Mouse (Mus musculus) kidney, postnatal 4 days (tissue): ENCODE results near the gene Gtf3c1.

ENCODE experiments used
- DNase-seq, 2 experiments: peaks; one replicate each; pipeline ENCODE4 v3.0.0; 2021; ENCODE audit warnings: mixed read lengths in 2 of 2

The Gtf3c1 gene

DNA sequence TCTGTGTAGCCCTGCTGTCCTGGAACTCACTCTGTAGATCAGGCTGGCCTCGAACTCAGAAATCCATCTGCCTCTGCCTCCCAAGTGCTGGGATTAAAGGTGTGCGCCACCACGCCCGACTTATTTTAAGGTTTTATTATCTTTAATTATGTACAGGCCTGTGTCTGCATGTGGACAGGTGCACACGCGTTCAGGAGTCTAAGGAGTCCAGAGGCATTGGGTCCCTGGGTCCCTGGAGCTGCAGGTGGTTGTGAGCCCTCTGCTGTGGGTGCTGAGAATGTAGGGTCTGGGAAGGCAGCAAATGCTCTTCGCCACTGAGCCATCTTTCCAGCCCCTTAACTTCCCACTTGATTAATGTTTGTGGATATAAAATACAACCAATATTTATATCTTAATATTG lies 92.1 kb downstream of the Gtf3c1 start:
- no peak for DNase-seq

DNA sequence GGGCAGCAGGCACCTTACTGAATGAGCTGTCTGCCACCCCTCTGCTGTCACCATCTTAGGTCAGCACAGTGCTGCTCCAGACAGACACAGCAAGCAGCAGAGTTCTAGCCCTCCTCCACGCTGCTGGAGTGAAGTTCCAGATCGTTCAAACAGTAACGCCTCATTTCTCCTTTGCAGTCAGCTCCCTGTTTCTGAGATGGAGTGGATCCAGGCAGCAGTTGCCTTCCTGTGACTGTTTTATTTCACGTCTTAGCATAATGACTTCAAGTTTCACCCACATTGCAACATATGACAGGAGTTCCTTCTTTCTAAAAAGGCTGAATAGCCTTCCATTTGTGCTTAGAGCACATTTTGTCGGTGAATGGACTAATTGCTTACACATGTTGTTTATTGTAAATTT lies 94.0 kb downstream of the Gtf3c1 start:
- no peak for DNase-seq

DNA sequence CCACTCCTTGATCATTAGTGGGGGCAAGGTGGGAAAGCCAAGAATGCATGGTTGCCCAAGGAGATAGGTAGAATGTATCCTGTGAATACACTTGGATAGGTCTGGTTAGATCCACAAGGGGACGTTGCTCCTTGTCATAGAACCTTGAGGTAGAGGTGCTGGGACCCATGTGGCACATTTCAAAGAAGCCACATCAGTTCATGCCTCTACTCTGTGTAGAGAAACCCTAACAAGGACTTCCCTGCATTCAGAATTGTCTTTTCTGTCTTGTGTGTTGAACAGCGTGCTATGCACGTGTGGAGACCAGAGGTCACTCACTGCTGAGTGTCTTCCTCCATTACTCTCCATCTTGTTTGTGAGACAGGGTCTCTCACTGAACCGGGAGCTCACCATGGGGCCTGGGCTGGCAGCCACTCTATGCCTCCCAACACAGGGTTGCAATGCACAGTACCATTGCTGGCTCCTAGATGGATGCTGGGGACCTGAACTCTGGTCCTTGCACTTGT lies 99.3 kb downstream of the Gtf3c1 start:
- DNase-seq = no peak

DNA sequence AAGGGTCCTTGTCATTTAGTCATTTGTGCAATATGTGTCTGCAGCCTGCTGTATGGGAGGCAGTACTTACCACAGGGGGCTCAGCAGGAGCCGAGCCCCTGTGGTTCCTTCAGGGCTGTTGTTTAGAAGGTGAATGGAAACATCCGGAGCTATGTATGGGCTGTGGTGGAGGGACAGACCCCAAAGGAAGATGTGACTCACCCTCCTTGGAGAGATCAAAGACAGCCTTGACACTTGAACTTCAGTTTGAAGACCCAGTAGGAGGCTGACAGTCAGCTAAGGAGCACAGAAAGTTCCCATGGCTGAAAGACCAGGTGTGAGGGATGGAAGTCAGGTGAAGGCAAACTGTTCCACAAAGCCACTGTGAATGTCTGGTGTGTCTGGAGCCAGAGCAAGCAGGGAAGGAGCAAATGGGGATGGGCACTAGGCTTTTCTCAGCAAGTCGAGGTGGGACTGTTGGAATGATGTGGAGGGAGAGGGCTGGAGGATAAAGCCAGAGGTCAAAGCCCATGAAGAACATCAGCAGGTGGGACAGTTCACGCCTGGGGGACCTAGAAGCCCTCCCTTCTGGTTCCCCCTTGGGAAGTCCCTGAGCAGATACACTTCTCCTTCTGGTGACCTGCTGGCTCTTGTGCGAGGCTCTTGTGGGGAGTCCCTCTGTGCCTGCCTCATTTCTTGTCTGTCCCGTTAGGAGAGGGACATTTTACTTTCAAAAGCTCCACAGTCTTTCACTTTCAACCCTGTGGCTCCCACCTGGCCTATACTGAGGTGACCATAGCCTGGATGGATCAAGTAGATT lies 100.0 kb downstream of the Gtf3c1 start:
- no peak for DNase-seq

DNA sequence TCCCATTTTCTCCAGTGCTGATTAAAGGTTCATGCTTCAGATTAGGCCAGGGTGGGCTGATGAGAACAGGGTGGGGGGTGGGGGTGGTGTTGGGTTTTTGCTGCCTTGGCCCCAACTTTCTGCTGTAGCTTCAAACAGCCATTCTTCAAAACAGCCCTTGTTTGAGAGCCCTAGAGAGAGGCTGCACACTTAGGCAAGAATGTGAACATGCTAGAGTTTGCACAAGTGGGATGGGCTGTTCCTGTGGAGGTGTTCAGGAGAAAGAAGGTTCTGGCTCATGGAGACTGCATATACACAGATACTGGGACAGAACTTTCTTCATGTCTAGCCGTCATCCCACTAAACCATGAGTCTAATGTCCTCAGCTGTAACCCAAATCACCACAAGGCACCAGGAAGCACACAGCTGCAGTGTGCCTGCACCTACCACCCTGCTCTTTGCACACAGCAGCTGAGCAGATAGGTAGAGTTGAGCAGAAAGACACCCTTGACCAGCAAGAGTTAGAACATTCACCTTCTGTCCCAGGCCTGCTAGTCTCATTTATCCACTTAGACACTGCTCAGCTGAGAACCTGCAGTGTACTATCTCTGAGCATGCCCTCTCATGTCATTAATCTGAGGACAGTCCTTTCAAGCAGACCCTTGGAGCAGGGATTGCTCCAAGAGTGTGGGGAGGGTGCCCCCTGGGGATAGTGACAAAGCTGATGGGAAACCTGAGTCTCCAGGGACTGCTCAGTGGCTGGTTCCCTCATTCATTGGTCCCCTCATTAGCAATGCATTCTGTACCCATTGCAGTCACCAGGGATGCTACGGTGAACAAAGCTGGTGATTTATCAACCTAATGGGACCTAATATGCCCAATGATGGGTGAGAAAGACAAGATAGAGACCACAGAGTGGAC lies 101.1 kb downstream of the Gtf3c1 start:
- DNase-seq = no peak

DNA sequence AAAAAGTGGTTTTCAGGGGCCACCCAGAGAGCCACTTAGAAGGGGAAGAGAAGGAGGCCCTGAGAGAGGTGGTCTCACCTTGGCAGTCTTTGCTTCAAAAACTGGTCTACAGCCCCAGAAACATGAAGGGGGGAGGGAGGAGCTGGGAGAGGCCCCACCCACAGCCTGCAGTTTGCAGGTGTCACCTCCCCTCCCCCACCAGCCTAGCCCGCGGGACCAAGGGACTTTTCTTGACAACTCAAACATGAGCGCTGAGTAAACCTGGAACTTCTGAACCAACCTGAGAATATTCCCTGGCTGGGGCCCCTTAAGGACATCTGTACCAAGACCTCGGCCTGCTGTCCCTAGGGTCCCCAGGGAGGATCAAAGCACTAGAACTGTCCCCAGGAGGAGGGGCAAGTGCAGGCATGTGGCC lies 101.8 kb downstream of the Gtf3c1 start:
- no peak for DNase-seq

DNA sequence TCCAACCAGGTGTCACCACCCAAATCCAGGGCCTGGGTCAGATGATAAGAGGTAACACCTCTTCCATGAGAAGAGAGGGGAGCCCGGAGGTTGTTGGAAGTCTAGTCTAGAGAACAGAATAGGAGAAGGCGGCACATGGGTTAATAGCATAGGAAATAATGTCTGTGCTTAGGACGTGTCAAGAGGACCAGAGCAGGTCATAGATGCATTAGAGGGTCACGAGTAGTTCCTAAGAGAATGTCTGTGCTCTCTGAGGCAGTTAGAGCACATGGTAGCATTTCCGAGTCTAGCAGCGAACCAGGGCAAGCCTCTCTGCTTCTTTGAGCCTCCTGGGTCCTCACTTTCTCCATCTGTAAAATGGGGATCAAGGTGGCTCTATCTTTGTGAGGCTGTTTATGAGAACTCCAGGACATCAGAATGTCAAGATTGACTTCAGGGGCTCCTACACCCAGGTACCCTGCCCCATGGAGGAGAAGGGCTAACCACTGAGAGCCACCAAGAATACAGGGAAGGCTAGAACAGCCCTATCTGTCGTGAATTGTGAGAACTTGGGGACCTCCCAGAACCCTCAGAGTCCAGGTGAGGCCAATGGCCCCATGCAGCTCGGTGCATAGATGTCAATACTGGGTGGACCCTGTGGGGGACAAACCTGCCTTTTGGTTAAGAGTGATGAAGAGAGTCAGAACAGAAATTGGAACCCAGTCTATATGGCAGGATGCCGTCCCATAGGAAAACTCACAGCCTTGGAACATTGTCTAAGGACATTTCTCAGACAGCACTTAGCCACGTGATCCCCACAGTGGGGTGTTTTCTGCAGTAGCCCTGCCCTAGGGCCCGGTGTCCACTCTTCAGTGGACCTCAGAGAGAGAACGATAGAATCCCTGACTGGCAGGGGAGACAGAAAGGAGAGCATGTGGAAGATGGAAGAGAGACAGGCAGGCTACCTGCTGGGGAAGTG lies 102.9 kb downstream of the Gtf3c1 start:
- no peak for DNase-seq

DNA sequence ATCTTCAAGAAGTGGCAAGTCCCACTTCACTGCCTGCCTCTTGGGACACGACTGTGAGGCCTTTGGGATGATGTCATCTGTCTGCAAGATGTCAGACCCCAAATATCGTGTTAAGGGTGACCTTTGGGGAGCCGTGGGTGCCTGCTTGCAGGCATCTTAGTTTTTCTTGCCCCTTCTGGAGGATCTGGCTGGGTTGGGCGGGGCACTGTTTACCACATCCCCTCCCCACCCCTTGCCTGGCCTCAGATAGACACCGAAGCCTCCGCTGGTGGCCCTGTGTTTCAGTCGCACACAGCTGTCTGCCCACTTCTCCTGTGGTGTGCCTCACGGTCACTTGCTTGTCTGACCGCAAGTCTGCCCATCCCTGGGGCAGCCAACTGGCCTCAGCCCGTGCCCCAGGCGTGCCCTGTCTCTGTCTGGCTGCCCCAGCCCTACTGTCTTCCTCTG lies 104.4 kb downstream of the Gtf3c1 start, which contains the start of gene Il21r:
Il21r (plus strand) TSS at position 245 of the 447 bp plus-strand sequence.
- peak in 1 of 2 experiments; percentile 14 for DNase-seq

DNA sequence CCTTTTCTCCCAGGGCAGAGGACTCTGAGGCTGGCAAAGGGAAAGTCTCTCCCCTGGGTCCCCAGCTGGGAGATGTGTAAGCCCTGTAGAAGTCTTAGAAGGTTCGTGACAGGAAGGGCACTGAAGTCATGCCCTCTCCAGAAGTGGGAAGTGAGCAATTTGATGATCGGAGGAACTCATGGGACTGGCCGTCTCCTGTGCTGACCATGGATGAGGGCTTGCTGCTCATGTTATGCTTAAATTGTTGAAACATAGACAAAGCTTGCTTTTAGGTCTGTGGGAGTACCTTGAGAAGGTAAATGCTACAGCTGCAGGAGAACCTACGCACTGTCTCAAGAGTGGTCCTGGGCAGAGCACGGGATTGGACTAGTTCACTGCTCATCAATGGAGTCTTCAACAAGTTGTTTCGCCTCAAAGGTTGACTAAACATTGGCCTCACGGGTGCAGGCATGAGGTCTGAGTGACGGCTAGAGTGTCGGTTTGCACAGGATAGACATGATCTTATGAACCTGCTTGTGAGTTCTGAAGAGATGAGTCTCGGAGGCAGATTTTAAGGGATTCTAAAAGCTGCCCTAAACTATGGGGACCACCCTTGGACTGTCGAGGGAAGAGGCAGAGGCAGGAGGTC lies 105.6 kb downstream of the Gtf3c1 start:
- peak in 1 of 2 experiments; percentile 3 for DNase-seq

DNA sequence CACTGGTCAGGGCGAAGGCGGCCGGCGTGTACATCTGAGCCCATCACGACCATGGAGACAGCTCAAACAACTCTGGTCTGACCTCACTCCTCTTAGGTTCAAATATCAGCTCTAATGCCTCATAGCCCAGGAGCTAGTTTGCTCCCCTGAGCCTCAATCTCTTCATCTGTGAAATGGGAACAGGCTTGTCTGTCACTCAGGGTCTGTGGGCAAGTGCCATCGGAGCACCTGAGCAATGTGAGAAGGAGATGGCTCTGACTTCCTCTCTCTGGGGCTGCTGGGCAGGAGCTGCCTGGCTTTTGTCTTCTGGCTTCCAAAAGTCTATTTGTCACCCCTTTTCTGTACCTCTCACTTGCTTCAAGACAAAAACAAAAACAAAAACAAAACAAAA lies 106.3 kb downstream of the Gtf3c1 start:
- DNase-seq = peak; percentile 9 to 20

DNA sequence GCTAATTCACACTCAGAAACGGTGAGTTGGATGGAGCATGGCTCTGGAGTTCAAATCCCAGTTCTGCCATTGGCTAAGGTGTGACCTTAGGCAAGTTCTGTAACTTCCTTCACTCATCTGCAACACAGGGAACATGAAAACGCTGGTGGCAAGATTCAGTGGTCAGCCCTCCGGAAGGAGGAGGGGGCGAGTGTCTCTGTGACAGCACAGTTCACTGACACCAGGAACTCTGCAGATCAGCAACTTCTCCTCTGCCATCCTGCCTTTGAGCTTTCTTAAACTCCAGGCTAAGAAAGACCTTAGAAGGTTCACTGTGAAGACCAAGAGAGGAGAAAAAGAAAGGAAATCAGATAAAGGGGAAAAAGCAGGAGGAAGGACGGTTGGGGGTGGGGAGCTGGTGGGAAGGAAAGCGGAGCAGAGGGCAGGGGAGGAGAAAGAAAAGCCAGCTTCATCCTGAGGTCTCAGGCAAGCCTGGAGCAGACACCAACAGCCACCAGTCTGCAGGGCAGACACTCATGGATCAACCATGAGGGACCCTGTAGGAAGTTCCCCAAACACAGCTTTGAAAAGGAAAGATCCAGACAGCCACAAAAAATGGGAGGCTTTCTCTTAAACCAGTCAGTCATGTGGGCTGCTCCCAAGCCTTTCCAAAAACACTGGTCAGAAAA lies 106.8 kb downstream of the Gtf3c1 start:
- DNase-seq = peak in 1 of 2 experiments; percentile 6

DNA sequence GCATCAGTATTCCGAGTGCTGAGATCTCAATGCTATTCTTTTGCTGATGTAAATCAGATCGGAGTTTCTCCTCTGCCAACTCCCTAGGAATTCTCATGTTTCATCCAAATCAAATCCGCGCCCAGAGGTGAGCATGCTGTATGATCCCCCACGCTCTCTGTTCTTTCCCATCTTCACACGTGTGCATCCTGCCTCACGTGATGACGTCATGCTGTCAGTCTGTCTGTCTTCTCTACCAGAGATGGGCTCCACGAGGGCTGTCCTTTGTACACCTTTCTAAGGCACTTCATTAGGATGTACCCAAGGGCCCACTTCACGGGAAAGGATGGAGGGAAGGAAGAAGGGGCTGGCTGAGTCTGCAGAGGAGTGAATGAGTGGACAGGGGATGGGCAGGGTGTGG lies 107.4 kb downstream of the Gtf3c1 start:
- DNase-seq = no peak

DNA sequence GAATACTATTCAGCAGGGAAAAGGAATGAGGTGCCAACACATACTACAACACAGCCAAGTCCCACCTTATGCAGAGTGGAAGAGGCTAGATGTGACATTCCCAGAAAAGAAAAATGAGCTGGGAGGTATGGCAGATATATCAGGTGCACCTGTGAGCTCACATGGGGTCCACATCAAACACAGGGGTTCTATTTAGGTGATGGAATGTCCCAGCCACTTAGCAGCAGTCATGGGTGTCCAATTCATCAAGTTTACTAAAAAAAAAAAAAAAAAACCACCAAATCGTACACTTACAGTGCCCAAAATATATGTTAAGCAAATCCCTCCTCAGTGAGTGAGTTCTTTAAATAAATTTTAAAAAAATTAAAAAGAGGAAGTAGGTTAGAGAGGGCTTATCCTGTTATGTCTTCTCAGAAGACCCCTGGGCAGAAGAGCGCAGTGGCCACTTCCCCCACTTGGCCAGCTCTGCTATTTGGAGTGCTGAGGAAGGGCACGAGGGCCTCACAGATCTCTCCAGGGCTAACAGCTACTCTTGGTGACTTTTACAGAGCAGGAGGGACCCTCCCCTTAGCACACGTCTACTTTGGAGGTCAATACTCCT lies 108.1 kb downstream of the Gtf3c1 start:
- no peak for DNase-seq

DNA sequence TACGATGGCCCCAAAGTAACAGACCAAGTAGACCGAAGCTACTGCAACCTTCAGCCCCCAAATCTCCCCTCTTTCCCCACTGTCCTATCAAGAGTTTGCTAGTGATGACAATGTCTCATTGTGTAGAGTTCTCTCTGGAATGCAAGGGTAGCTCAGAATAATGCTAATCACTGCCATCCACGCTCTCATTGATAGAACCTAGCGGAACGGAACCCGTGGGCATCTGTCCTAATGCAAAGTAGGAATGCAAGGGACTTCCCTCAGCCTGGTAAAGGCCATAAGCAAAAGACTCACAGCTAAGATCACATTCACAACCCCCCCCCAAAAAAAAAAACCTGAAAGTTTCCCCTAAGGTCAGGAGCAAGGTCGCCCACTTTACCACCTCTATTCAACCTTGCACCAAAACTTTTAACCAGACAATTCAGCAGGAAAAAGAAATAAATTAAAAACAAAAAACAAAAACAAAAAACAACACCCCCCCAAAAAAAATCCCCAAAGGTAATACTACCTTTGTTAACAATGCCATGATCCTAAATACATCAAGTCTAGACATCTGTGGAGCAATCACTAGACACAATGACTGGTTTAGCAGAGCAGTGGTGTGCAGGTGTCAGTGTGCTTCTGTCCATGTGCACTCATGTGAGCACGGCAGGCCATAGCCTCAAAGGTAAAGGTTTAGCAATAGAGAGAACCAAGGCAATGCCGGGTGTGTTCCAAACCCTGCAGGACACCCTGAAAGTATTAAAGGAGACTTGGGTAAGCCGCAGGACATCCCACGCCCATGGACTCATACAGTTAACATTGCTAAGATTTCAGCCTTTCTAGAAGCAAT lies 109.8 kb downstream of the Gtf3c1 start:
- no peak for DNase-seq

DNA sequence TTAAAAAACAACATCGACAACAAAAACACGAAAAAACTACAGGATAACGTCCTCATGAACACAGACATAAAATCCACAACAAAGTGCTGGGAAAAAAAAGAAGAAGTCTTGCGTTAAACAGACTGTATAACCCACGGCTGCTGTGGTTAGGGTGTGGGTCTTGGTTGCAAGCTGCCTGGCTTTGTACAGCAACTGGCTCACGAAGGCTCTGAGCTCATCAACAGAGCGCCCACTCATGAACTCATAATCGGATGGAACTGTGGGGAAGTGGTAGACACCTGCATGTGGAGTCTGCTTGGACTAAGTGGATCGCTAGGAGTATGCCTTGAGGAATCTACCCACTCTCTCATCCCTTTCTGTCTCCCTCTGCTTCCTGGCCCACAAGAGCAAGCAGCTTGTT lies 110.5 kb downstream of the Gtf3c1 start:
- DNase-seq = no peak

DNA sequence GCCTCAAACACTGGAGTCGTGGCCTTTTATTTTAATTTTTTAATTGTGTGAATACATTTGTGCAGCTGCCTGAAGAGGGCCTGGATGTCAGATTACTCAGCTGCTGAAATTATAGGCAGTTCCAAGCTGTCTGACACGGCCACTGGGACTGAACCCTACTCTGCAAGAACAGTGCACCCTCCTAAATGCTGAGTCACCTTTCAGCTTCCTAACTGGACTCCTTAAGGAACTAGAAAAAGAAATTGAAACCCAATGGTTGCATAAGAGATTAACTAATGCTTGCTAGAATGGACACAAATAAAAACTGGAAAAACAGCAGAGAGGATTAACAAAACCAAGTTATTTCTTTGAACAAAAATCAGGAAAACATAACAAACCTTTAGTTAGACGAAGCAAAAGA lies 111.2 kb downstream of the Gtf3c1 start:
- DNase-seq = no peak

DNA sequence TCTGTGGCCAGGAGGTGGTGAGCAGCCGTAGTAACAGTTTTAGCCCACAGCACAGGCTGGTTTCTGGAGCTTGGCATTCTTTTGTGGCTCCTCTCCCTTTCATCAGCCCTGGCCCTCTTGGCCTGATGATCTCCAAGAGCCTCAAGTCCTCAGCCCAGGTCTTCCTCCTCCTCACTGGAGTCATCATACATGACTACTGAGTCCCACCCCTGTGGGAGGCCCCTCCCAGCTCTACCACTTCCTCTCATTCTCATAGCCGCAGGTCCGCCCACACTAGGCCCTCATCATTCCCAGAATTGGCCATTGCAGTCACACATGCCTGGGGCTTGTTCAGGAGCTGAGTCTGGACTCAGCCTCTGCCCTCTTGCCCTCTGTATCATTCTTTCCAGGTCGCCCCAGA lies 113.7 kb downstream of the Gtf3c1 start:
- DNase-seq = no peak
